Mouse (Mus musculus) neural tube, embryonic 11.5 days (tissue): ENCODE measurements at regions not wholly inside any gene's neighbourhood (a gene's known extent, or its start where the extent isn't known, plus 50 kb on each side); places are given as distances from the start of the nearest gene placed in this dataset.

Experiments
- ATAC-seq: fragments of 200-750 bp; cut with Nextera tagmentation; 2 replicates; pipeline ENCODE4 v1.8.0; 2017; ENCODE audit warnings: moderate number of reproducible peaks, mild to moderate bottlenecking, moderate TSS enrichment, moderate library complexity; ENCODE audit not compliant: insufficient read depth, low FRiP score, low TSS enrichment
- DNase-seq: peaks from one replicate; pipeline ENCODE4 v3.0.0-alpha.2; 2015; ENCODE audit warnings: low spot score
- H3K27ac ChIP-seq: fragments of 300-500 bp; sonication (generic); 2 replicates; pipeline ENCODE4 v1.5.1; 2014; ENCODE audit warnings: low read depth, mild to moderate bottlenecking, low read length
- H3K27me3 ChIP-seq: fragments of 300-500 bp; sonication (generic); 2 replicates; pipeline ENCODE4 v1.6.1; 2014; ENCODE audit warnings: mild to moderate bottlenecking, low read length, mixed read lengths; ENCODE audit not compliant: control insufficient read depth, insufficient read depth
- H3K36me3 ChIP-seq: fragments of 300-500 bp; sonication (generic); 2 replicates; pipeline ENCODE4 v1.6.1; 2014; ENCODE audit warnings: mild to moderate bottlenecking, low read length, moderate library complexity, mixed read lengths; ENCODE audit not compliant: control insufficient read depth, insufficient read depth
- H3K4me1 ChIP-seq: fragments of 300-500 bp; sonication (generic); 2 replicates; pipeline ENCODE4 v1.6.1; 2014; ENCODE audit warnings: low read length, mixed read lengths; ENCODE audit not compliant: control insufficient read depth, insufficient read depth
- H3K4me2 ChIP-seq: fragments of 300-500 bp; sonication (generic); 2 replicates; pipeline ENCODE4 v1.6.1; 2014; ENCODE audit warnings: low read depth, mild to moderate bottlenecking, moderate library complexity
- H3K4me3 ChIP-seq: fragments of 300-500 bp; sonication (generic); 2 replicates; pipeline ENCODE4 v1.5.1; 2014; ENCODE audit warnings: low read depth, low read length
- H3K9ac ChIP-seq: fragments of 300-500 bp; sonication (generic); 2 replicates; pipeline ENCODE4 v1.6.1; 2014; ENCODE audit warnings: mild to moderate bottlenecking, low read length
- H3K9me3 ChIP-seq: fragments of 300-500 bp; sonication (generic); 2 replicates; pipeline ENCODE4 v1.6.1; 2016; ENCODE audit warnings: low read length; ENCODE audit not compliant: control insufficient read depth
- WGBS: fragments of 180-500 bp; shearing (Covaris S2); extraction: QIAGEN DNeasy Blood & Tissue Kit; methylation state at CpG from one replicate; pipeline ENCODE4 v1.1.7; 2014; 5-methylcytosine and 5-hydroxymethylcytosine counted together

GRCm38 (mm10) chr1:47093289-47093947, 200.8 kb upstream of the Slc39a10 start:
- no peaks in the 10 kb centered on the region for H3K4me1 ChIP-seq
- H3K9ac ChIP-seq = no peak overlapping the region
- no peak overlapping the region for H3K4me3 ChIP-seq
- WGBS = 76% methylated on average over 6 of the region's 6 CpGs
- no peak for DNase-seq
- no peak overlapping the region for H3K27ac ChIP-seq
- no peak for ATAC-seq
- H3K4me2 ChIP-seq = no peak overlapping the region
- no peaks in the 10 kb centered on the region for H3K9me3 ChIP-seq
- no peaks in the 10 kb centered on the region for H3K27me3 ChIP-seq
- H3K36me3 ChIP-seq = no peaks in the 10 kb centered on the region

- no peaks in the 10 kb centered on the region for H3K9me3 ChIP-seq
- WGBS = 88% methylated on average over 7 of the region's 7 CpGs
- H3K4me2 ChIP-seq = no peak overlapping the region
- H3K27ac ChIP-seq = no peak overlapping the region
- no peaks in the 10 kb centered on the region for H3K4me1 ChIP-seq
- no peak overlapping the region for H3K4me3 ChIP-seq
- H3K9ac ChIP-seq = no peak overlapping the region
- no peaks in the 10 kb centered on the region for H3K27me3 ChIP-seq
- ATAC-seq (no peak), DNase-seq (no peak)
- H3K36me3 ChIP-seq = no peaks in the 10 kb centered on the region
Observed at GRCm38 (mm10) chr1:47076423-47076822, 183.8 kb upstream of the Slc39a10 start.

- Histone ChIP-seq H3K9me3 (no peaks in the 10 kb centered on the region), H3K4me2 (no peak overlapping the region), H3K36me3 (no peaks in the 10 kb centered on the region), H3K27ac (no peak overlapping the region), H3K9ac (no peak overlapping the region), H3K4me1 (no peaks in the 10 kb centered on the region), H3K27me3 (no peaks in the 10 kb centered on the region), H3K4me3 (no peak overlapping the region)
- DNase-seq (no peak), ATAC-seq (peak; percentile 70)
- 27% methylated on average over 1 of the region's 1 CpGs for WGBS
Observed at GRCm38 (mm10) chr1:47058149-47058548, 165.5 kb upstream of the Slc39a10 start.

- Histone ChIP-seq H3K4me1 (no peaks in the 10 kb centered on the region), H3K9me3 (no peaks in the 10 kb centered on the region), H3K27ac (no peak overlapping the region), H3K9ac (no peak overlapping the region), H3K36me3 (no peaks in the 10 kb centered on the region), H3K4me3 (no peak overlapping the region), H3K4me2 (no peak overlapping the region), H3K27me3 (no peaks in the 10 kb centered on the region)
- WGBS = 50% methylated on average over 3 of the region's 3 CpGs
- ATAC-seq (peak; percentile 39), DNase-seq (no peak)
Observed at GRCm38 (mm10) chr1:47057344-47057743, 164.7 kb upstream of the Slc39a10 start.

- Histone ChIP-seq H3K27ac (no peak overlapping the region), H3K9ac (no peak overlapping the region), H3K4me1 (no peaks in the 10 kb centered on the region), H3K4me2 (no peak overlapping the region), H3K9me3 (no peaks in the 10 kb centered on the region), H3K36me3 (no peaks in the 10 kb centered on the region), H3K27me3 (no peaks in the 10 kb centered on the region), H3K4me3 (no peak overlapping the region)
- no peak for ATAC-seq
- DNase-seq = no peak
Observed at GRCm38 (mm10) chr1:47051109-47051508, 158.5 kb upstream of the Slc39a10 start.

- Histone ChIP-seq H3K4me1 (no peaks in the 10 kb centered on the region), H3K4me3 (no peak overlapping the region), H3K4me2 (no peak overlapping the region), H3K27ac (no peak overlapping the region), H3K9ac (no peak overlapping the region), H3K36me3 (no peaks in the 10 kb centered on the region), H3K9me3 (no peaks in the 10 kb centered on the region), H3K27me3 (no peaks in the 10 kb centered on the region)
- no peak for DNase-seq
- ATAC-seq = no peak
- WGBS = 82% methylated on average over 1 of the region's 1 CpGs
Observed at GRCm38 (mm10) chr1:47050492-47050891, 157.8 kb upstream of the Slc39a10 start.

- Histone ChIP-seq H3K4me1 (no peaks in the 10 kb centered on the region), H3K27ac (no peak overlapping the region), H3K4me2 (no peak overlapping the region), H3K4me3 (no peak overlapping the region), H3K27me3 (no peaks in the 10 kb centered on the region), H3K9ac (no peak overlapping the region), H3K36me3 (no peaks in the 10 kb centered on the region), H3K9me3 (no peaks in the 10 kb centered on the region)
- WGBS = 70% methylated on average over 2 of the region's 2 CpGs
- ATAC-seq (no peak), DNase-seq (no peak)
Observed at GRCm38 (mm10) chr1:47037576-47037975, 144.9 kb upstream of the Slc39a10 start.

GRCm38 (mm10) chr1:47019356-47019755, 126.7 kb upstream of the Slc39a10 start:
- Histone ChIP-seq H3K36me3 (no peaks in the 10 kb centered on the region), H3K9me3 (no peaks in the 10 kb centered on the region), H3K27ac (no peak overlapping the region), H3K4me1 (no peaks in the 10 kb centered on the region), H3K4me3 (no peak overlapping the region), H3K4me2 (no peak overlapping the region), H3K9ac (no peak overlapping the region), H3K27me3 (no peaks in the 10 kb centered on the region)
- DNase-seq (no peak), ATAC-seq (no peak)
- WGBS = 10% methylated on average over 1 of the region's 1 CpGs

- Histone ChIP-seq H3K4me3 (no peak overlapping the region), H3K27me3 (no peaks in the 10 kb centered on the region), H3K4me2 (no peak overlapping the region), H3K27ac (no peak overlapping the region), H3K36me3 (no peaks in the 10 kb centered on the region), H3K9ac (no peak overlapping the region), H3K9me3 (no peaks in the 10 kb centered on the region), H3K4me1 (no peaks in the 10 kb centered on the region)
- no peak for ATAC-seq
- 93% methylated on average over 1 of the region's 1 CpGs for WGBS
- DNase-seq = no peak
Observed at GRCm38 (mm10) chr1:47014526-47014925, 121.9 kb upstream of the Slc39a10 start.
